Mouse (Mus musculus) liver, adult 2 months (tissue): ENCODE results near the gene Brd4. TPM values are rescaled to one million over a fixed set of nuclear protein-coding genes. Genes with fewer than 3 reads are reported as not detected.

ENCODE experiments used
- DNase-seq: peaks from one replicate; pipeline ENCODE4 v3.0.0-alpha.2; 2011; ENCODE audit warnings: low read depth, low spot score; ENCODE audit errors: extremely low read depth
- H3K27ac ChIP-seq: fragments of 200-500 bp; replicated peaks from 2 replicates; pipeline ENCODE4 v1.5.1; 2012; ENCODE audit warnings: low read depth, mild to moderate bottlenecking, control low read depth, inconsistent platforms, low read length; ENCODE audit not compliant: insufficient read depth
- H3K27me3 ChIP-seq: fragments of 200-500 bp; 2 replicates; pipeline ENCODE4 v1.6.1; 2012; ENCODE audit warnings: mild to moderate bottlenecking, moderate library complexity, low read length, inconsistent platforms; ENCODE audit not compliant: control insufficient read depth, insufficient read depth
- H3K36me3 ChIP-seq: fragments of 200-500 bp; 2 replicates; pipeline ENCODE4 v1.6.1; 2012; ENCODE audit warnings: low read length, inconsistent platforms; ENCODE audit not compliant: control insufficient read depth, insufficient read depth
- H3K4me1 ChIP-seq: fragments of 200-500 bp; 2 replicates; pipeline ENCODE4 v1.6.1; 2011; ENCODE audit warnings: low read length; ENCODE audit not compliant: control insufficient read depth, insufficient read depth
- H3K4me3 ChIP-seq: fragments of 200-500 bp; 2 replicates; pipeline ENCODE4 v1.5.1; 2011; ENCODE audit warnings: low read depth, mild to moderate bottlenecking, control low read depth, low read length, moderate library complexity; ENCODE audit not compliant: insufficient read depth
- H3K79me2 ChIP-seq: fragments of 200-500 bp; 2 replicates; pipeline ENCODE4 v1.6.1; 2012; ENCODE audit warnings: inconsistent platforms, mild to moderate bottlenecking, low read length, moderate library complexity; ENCODE audit not compliant: control insufficient read depth, insufficient read depth
- H3K9ac ChIP-seq: fragments of 200-500 bp; 2 replicates; pipeline ENCODE4 v1.6.1; 2012; ENCODE audit warnings: low read depth, mild to moderate bottlenecking, control low read depth, inconsistent platforms, low read length
- CTCF ChIP-seq: fragments of 200-500 bp; IDR thresholded peaks from 2 replicates; pipeline ENCODE4 v1.5.1; 2011; ENCODE audit warnings: low read depth, low read length, control low read depth
- POLR2A ChIP-seq: fragments of 200-500 bp; IDR thresholded peaks from 2 replicates; pipeline ENCODE4 v1.6.1; 2011; ENCODE audit warnings: low read length, control low read depth; ENCODE audit not compliant: insufficient read depth; ENCODE audit errors: extremely low read depth
- WGBS: fragments of 180-500 bp; shearing (Covaris S2); methylation state at CpG from one replicate; pipeline ENCODE4 v1.1.7; 2018; 5-methylcytosine and 5-hydroxymethylcytosine counted together
- polyA plus RNA-seq: library from polyadenylated mRNA; depleted of rRNA; stranded (reverse); fragments of >200 nt; gene quantifications from 2 replicates; pipeline ENCODE4 v1.2.3, GENCODE M21; 2012
- total RNA-seq: library from RNA; depleted of rRNA; stranded (reverse); fragments of >200 nt; gene quantifications from 2 replicates; pipeline ENCODE4 v1.2.3, GENCODE M21; 2014

The Brd4 gene
- total and polyA plus RNA-seq, 2 experiments: 10.5 to 18.4 TPM

GRCm38 (mm10) chr17:32285138-32285670, 682 bp upstream of the Brd4 start:
- TF ChIP-seq CTCF: no peak
- no peak for TF ChIP-seq POLR2A
- Histone ChIP-seq H3K27ac (peak overlapping the region; percentile 66), H3K4me3 (peak overlapping the region; percentile 92), H3K36me3 (no peaks in the 10 kb centered on the region), H3K79me2 (peaks cover 18% of the 10 kb centered on the region; the same call in 1 of the 2 replicates), H3K27me3 (no peaks in the 10 kb centered on the region), H3K4me1 (peaks cover 11% of the 10 kb centered on the region), H3K9ac (peak overlapping the region; percentile 99; the same call in 1 of the 2 replicates)
- DNase-seq: no peak
- 36% methylated on average over 6 of the region's 6 CpGs for WGBS

- peaks cover 27% of the 10 kb centered on the region for H3K79me2 ChIP-seq
- WGBS: under 1% methylated on average over 30 of the region's 41 CpGs
- peak; percentile 53 for DNase-seq
- H3K4me1 ChIP-seq: peaks cover 17% of the 10 kb centered on the region
- no peaks in the 10 kb centered on the region for H3K27me3 ChIP-seq
- H3K4me3 ChIP-seq: peak overlapping the region; percentile 92
- no peaks in the 10 kb centered on the region for H3K36me3 ChIP-seq
- TF ChIP-seq CTCF (no peak), POLR2A (0 out of 2 replicates have a peak, but pooled peaks have one; percentile 45)
- H3K9ac ChIP-seq: peak overlapping the region; percentile 99
- peak overlapping the region; percentile 93 for H3K27ac ChIP-seq
These were observed 726 bp downstream of the Brd4 start for GRCm38 (mm10) chr17:32283771-32284221.

- Histone ChIP-seq H3K79me2 (peaks cover 27% of the 10 kb centered on the region), H3K27ac (peak overlapping the region; percentile 81), H3K4me3 (peak overlapping the region; percentile 92), H3K27me3 (no peaks in the 10 kb centered on the region), H3K4me1 (peaks cover 18% of the 10 kb centered on the region), H3K36me3 (no peaks in the 10 kb centered on the region), H3K9ac (peak overlapping the region; percentile 99)
- peak; percentile 67 for DNase-seq
- TF ChIP-seq CTCF: no peak
- TF ChIP-seq POLR2A: no peak
- WGBS: 1% methylated on average over 7 of the region's 7 CpGs
These were observed 1.2 kb downstream of the Brd4 start for GRCm38 (mm10) chr17:32283341-32283740.

GRCm38 (mm10) chr17:32281611-32282310, 2.8 kb downstream of the Brd4 start:
- peak overlapping the region; percentile 23 for H3K9ac ChIP-seq
- H3K36me3 ChIP-seq: no peaks in the 10 kb centered on the region
- no peak for TF ChIP-seq POLR2A
- TF ChIP-seq CTCF: no peak
- peaks cover 21% of the 10 kb centered on the region for H3K4me1 ChIP-seq
- H3K27ac ChIP-seq: peak overlapping the region; percentile 59
- peak overlapping the region; percentile 18 for H3K4me3 ChIP-seq
- peak; percentile 89 for DNase-seq
- no peaks in the 10 kb centered on the region for H3K27me3 ChIP-seq
- 9% methylated on average over 4 of the region's 4 CpGs for WGBS
- H3K79me2 ChIP-seq: peaks cover 29% of the 10 kb centered on the region

- H3K4me3 ChIP-seq: peak overlapping the region; percentile 1; the same call in 1 of the 2 replicates
- peaks cover 23% of the 10 kb centered on the region for H3K4me1 ChIP-seq
- WGBS: 66% methylated on average over 2 of the region's 2 CpGs
- no peaks in the 10 kb centered on the region for H3K36me3 ChIP-seq
- H3K27me3 ChIP-seq: no peaks in the 10 kb centered on the region
- peak overlapping the region; percentile 23 for H3K9ac ChIP-seq
- peak overlapping the region; percentile 59 for H3K27ac ChIP-seq
- DNase-seq: no peak
- peaks cover 34% of the 10 kb centered on the region for H3K79me2 ChIP-seq
- no peak for TF ChIP-seq CTCF
- TF ChIP-seq POLR2A: no peak
These were observed 3.4 kb downstream of the Brd4 start for GRCm38 (mm10) chr17:32281126-32281525.

- H3K9ac ChIP-seq: no peak overlapping the region
- TF ChIP-seq POLR2A: no peak
- TF ChIP-seq CTCF: no peak
These were observed 3.9 kb downstream of the Brd4 start for GRCm38 (mm10) chr17:32280575-32280974.

More at GRCm38 (mm10) chr17:32280575-32280974, 3.9 kb downstream of the Brd4 start:
- whole genome bisulfite sequencing: 48% methylated on average over 3 of the region's 3 CpGs
- no peak overlapping the region for H3K27ac ChIP-seq
- no peaks in the 10 kb centered on the region for H3K36me3 ChIP-seq
- no peaks in the 10 kb centered on the region for H3K27me3 ChIP-seq
- no peak overlapping the region for H3K4me3 ChIP-seq
- peaks cover 39% of the 10 kb centered on the region for H3K79me2 ChIP-seq
- no peak for DNase-seq
- H3K4me1 ChIP-seq: peaks cover 28% of the 10 kb centered on the region
